Mouse (Mus musculus) MEL-GATA-1-ER (cell line): ENCODE data around the gene Gal3st4.
A peak's percentile ranks its signal among the peaks of the same experiment; 100 is the strongest.

Source experiments
- DNase-seq: peaks from one replicate; pipeline ENCODE4 v3.0.0-alpha.2; 2012; ENCODE audit warnings: low read depth; ENCODE audit errors: extremely low read depth

The Gal3st4 gene

DNA sequence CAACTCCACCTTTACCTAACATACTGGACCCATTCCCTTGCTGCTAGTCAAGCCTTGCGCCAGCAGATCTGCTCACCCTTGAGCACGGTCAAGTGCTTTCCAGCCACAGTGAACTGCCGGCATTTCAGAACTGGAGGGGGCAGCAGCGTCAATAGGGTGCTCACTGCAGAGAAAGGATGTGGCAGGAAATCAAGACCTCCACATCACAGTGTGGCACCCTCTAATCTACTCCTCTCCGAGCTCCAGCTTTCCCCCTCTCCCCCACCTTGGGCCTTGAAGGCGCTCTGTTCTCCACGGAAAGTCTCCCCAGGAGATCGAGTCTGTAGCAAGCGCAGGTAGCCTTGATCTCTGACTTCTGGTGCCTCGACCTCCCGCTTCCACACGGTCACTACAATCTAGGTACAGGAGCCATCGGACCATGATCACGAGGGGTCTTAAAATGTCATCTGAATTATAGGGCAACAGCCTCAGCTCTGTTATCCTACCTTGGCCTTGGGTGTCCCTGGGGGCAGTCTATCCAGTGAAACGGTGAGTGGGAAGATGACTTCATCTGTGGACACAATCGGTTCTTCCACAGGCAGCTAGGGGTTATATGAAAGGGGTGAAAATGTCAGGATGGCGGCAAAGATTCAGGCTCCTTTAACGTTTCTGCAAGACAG is 9.9 kb downstream of the Gal3st4 start:
- no peak for DNase-seq

DNA sequence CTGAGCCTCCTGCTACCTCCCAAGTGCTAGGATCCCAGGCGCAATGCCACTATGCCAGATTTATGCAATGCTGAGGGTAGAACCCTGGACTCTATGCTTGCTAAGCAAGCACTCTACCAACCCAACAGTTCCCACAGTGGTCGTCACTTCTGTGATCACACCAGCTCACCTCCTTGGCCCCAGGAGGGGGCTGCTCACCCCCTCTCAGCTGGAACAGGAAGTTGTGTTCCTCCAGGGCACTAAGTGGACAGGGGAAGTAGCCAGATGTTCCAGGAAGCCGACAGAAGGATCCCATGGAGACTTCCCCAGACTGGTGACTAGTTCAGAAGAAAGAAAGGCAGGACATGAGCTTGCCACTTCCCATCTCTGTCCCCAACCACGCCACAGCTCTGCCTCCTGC is 10.6 kb downstream of the Gal3st4 start:
- DNase-seq, result no peak

DNA sequence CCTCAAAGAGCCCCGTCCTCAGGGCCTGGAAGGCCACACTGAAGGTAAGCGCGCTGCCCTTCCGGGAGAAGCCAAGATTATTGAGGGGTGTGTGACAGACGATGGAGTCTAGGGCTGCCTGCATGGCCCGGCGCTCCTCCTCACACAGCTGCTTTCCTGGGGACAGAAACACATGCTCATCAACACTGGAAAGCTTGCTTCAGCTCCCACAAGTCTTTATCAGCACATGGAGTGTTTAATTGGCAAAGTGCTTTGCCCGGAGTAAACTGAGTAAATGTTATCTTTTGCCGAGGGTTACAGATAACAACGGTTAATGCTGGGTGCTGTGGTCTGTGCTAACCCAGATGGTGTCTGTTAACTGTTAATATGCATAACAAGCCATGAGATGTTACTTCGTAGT is 11.8 kb downstream of the Gal3st4 start:
- DNase-seq, result peak; percentile 65

DNA sequence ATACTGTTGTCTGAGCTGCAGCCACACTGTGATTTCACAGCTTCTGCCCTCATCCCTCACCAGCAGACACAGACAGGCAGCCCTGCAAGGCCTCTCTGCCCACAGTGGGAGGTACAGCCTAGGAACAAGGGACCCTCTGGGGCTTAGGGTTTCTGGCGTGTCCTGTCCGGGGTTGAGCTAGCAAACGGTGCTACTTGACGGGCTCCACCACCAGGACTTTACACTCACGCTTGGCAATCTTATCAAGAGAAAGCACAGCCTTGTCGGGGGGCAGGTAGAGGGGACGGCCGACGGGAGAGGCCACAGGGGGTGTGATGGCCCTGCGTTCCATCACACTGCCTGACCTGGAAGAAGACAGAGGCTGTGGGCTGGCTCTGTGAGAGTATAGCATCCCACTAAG is 12.6 kb downstream of the Gal3st4 start:
- no peak for DNase-seq

DNA sequence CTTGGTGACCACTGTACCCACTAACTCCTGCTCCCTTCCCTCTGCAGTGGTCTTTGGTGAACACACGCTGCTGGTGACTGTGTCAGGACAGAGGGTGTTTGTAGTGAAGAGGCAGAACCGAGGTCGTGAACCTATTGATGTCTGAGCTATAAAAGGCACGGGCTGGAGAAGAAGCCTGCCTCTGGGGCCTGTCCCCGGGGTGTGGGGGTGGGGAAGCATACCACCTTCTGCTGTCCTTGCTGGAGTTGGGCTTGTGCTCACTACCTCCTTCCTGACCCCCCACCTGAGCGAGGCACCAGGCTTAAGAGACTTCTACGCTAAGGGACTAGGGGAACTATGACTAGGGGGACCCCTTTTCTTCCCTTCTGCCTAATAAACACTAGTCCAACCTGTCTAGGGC is 13.6 kb downstream of the Gal3st4 start:
- DNase-seq, result no peak

DNA sequence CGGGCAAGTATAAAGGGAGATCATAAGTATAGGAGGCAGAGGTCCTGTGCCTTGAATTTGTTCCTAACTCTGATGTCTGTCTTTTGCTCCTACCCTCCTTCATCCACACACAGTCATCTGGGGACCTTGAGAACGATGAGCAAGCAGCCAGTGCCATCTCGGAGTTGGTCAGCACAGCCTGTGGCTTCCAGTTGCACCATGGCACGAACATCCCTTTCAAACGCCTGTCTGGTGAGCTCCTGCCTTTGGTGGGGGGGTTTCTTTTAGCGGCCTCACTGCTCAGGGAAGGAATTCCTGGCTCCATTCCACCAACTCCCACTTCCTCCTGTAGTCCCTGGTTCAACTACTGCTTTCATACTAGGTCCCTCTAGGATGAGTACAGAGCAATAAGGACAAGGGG is 14.1 kb downstream of the Gal3st4 start:
- DNase-seq, result no peak

DNA sequence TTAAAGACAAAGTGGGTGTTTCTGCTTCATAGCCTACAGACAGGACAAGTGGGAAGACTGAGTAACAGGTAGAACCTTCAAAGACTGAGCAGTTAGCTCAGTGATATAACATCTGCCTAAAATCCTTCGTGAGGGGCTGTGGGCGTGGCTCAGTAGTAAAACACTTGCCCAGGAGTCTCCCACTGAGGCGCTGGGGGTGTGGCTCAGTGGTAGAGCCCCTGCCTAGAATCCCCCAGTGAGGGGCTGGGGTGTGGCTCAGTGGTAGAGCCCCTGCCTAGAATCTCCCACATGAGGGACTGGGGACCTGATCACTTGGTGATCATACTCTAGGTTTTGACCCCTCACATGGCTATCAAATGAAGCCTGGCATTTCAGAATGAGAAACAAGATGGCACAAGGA is 14.6 kb downstream of the Gal3st4 start:
- DNase-seq, result no peak

DNA sequence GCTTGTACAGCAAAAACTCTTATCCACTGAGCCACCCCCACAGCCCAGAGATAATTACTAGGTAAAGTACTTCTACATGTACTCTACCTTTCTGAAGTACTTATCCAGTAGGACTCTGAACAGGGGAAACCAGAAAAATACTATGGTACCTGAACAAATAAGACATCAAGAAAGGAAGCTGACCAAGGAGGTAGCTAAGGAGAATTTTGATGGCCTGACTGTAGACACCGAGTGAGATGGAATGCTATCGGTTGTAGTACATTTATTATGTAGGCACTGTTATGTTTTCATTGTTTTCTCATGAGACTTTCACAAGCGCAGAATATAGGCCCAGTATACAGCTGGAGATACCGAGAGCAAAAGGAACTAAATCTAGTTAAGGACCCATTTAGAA is 15.1 kb downstream of the Gal3st4 start:
- no peak for DNase-seq

DNA sequence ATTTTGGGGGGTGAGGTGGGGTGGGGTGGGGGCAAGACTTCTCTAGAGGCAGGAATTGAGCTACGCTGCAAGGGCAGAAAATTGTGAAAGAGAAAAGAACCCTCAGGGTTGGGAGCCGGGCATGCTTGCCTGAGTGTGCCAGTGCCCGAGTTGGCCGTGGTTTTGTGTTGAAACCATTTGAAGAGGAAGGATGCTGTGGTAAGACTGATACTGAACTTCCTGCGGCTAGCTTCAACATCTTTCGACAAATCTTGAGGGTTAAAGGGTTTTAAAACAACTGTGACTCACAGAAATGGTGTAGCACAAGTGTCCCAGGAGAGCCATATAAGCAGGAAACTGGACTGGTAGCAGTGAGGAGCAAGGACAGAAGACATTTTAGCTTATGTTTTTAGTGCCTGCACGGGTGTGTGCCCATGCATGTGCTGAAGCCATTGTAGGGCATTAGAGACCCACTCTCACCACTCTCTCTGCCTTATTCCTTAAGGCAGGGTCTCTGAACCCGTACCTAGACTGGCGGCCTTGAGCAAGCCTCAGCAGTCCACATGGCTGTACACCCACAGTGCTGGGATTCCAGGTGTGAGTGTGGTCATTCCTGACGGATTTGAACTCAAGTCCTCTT is 15.6 kb downstream of the Gal3st4 start:
- DNase-seq, result no peak

DNA sequence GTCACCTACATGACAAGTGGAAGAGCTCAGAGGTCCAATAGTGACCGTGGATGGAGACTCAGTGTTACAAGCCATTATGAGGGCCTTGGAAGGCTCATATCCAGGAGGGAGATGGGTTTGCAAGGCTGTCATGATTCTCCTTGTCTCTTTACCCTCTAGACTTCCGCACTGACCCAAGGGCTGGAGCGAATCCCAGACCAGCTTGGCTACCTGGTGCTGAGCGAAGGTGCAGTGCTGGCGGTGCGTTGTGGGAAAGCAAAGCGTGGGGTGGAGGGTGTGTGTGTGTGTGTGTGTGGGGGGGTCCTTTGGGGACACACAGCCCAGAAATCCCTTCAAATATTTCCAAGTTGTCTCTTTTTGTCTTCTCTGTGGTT is 16.6 kb downstream of the Gal3st4 start:
- no peak for DNase-seq

DNA sequence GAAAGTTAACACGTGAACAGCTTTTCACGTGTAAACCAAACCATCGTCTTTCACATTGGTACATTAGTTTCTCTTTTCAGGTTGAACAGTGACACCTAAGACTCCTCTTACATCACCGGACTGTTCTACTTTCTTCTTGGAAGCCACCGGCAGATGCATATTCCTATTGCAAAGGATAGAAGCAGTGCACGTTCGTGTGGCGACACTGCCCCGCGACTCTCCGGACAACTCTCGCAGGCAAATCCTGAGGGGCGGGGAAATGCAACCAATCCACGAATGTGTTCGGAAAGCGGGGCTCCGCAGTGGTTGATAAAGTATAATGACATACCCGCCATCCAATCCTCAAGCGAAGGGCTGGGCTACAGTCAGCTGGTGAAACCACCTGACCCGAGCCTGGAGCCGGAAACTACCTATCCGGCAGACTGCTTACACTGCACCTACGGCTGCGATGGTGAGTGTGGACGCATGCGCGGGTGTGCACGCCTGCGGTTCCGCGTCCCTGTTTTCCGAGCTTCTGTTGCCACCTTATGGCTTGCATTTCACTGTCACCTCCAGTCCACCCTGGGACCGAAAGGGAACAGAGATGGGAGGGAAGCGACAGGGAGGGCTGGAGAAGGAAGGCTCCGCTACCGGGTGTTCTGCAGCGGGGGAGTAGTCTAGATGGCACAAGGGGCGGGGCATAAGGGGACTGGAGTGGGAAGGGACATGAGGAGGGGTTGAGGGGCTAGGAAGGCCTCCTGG is 17.1 kb downstream of the Gal3st4 start, which contains the start of gene Lamtor4:
TSS of gene Lamtor4 (plus strand) at position 130 of the 741 bp plus-strand sequence.
- DNase-seq, result peak; percentile 96

DNA sequence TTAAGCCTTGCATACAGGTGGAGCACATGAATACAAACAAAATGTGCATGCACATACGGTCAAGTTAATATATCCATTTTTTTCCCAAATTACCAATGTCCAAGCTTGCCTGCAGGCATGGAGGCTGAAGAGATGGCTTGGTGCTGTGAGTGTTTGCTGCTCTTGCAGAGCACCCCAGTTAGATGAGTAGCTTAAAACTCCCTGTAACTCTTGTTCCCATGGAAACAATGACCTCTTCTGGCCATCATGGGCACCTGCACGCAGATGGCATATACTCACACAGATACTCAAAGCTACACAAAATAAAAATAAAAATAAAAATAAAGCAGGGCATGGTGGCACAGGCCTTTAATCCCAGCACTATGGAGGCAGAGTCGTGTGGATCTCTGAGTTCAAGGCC is 19.6 kb downstream of the Gal3st4 start:
- no peak for DNase-seq

DNA sequence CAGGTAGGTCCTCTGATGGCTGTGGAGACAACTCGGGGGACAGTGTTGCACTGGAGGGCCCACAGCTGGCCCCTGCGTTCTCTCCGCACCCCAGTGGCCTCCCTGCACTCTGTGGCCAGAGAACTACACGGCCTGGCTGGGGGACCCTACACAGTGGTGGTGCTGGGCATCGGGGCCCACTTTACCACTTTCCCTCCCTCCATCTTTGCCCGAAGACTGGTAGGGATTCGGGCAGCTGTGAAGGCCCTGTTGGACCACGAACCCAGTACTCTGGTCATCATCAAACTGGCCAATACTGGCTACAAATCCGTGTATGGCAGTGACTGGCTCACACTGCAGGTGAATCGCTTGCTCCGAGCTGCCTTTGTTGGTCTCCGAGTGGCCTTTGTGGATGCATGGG is 21.5 kb downstream of the Gal3st4 start:
- no peak for DNase-seq

DNA sequence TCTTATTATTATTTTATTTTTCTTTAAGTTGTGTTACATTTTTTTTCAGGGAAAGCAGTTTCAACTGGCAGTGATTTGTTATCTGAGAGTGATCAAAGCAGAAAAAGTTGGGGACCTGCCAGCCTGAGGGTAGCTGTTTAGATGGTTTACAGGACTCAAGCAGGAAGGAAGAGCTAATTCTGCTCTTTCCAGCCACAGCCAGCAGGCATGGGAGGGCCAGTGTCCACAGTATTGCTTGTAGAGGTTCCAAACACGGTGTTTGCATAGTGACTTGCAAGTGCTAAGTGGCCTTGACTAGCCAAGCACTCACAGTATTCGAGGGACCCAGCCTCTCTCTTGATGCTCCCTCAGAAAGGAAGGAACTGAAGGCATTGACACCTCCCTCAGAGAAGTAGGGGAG is 31.1 kb downstream of the Gal3st4 start:
- no peak for DNase-seq

DNA sequence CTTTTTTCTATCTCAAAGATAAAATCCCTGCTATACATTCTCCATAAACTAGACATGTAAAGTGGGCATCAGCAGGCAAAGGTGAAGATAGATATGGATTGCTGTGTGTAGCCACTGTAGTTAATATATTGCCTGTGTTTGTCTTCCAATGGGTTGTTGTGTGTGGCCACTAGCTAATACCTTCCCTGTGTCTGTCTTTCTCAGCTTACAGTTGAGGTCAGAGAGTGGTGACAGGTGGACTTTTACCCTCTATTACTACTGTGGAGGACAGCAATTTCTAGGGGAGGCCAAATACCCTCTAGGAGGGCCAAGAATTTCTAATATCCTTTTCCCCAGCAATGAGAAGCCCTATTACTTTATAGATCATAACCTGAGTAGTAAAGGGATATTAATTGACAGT is 38.4 kb downstream of the Gal3st4 start:
- no peak for DNase-seq

DNA sequence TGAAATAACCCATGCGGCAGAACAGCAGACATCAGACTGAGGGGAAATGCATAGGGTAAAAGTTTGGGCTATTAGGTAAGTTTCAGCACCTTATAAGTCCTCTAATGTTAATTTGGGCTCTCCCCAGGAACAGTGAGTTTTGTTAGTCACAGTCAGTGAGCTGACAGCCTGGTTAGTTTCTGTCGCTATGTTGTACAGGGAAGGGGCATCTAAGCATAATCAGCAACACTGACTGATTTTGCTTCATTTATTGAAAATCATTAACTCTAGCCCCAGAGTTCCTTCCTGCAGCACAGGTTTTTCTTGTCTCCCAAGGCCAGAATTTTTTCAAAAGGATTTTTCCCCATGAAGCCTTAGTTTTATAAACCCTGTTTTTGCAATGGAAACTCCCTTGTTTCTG is 38.9 kb downstream of the Gal3st4 start:
- DNase-seq, result no peak

DNA sequence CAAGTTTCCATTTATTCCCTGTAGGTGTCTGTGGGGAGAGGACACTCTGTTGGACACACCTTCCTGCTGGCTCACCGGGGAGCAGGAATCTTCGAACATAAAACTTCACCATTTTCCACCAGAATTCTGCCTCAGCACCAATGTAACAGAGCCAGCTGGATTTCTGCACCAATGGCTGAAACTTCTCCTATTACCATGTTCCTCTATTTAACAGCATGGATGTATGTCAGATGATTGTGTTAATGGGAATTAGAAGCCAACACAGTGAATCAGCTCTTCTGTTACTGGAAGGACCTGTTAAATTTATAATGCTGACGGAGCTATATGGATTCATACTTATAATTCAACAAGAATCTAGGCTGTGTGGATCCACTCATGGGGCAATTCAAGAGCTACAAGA is 43.1 kb downstream of the Gal3st4 start:
- peak; percentile 26 for DNase-seq

DNA sequence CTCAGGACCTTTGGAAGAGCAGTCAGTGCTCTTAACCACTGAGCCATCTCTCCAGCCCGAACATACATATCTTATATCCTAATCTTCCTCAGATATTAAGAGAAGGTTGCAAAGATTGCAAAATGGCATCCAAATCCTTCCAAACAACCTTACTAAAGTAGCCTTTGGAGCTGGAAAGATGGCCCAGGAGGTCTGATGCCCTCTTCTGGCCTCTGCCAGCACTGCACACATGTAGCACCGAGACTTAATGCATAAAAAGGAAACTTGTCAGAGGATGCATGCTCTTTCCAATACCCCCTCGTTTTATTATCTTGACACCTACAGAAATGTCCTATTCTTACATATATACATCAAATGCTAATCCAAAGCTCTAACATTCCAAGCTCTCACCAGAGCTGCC is 44.6 kb downstream of the Gal3st4 start:
- peak; percentile 57 for DNase-seq

DNA sequence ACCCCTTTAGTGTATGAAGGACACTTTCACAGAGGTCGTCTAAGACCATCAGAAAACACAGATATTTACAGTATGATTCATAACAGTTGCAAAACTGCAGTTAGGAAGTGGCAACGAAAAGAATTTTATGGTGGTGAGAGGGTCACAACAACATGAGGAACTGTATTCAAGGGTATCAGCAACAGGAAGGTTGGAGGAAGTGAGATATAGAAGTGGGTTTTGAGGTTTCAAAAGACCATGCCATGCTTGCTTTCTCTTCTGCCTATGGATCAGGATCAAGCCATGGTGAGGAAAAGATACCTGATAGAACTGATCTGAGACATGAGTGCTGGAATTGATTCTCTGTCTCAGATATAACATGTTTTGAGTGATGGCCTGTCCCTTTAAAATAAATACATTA is 45.3 kb downstream of the Gal3st4 start:
- DNase-seq, result peak; percentile 95

DNA sequence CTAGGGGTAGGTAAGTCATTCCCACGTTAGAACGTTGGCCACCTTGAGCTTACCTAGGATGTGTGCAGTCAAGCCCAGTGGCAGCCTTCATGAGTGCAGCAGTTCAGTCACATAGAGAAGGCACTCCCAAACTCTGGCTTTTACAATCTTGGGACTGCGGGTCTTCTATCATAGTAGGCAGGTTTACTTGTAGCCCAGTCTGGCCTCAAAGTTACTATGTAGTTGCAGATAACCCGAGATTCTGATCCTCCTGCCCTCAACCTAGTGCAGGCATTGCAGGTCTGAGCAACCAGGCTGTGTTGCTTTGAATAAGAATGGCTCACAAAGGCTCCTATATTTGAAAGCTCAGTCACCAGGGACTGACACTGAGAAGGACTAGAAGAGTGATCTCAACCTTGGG is 46.1 kb downstream of the Gal3st4 start:
- no peak for DNase-seq

DNA sequence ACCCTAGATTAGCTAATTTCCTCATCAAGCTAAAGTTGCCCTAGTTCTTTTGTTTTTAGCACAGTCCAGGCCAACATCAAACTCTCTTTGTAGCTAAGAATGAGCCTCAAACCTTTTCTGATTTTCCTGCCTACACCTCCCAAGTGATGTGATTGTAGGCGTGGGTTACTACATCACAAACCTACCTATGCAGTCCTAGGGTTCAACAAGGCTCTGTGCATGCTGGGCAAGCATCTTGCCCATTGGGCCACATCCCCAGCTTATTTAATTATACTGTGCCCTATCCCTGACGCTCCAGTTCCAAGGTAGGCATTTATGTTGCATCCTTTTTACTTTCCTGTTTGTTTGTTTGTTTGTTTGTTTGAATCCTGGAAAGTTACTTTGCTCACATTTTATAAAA is 46.9 kb downstream of the Gal3st4 start, which contains the start of gene Nxpe5:
TSS of gene Nxpe5 (plus strand) at position 199 of the 400 bp plus-strand sequence.
- DNase-seq, result no peak

DNA sequence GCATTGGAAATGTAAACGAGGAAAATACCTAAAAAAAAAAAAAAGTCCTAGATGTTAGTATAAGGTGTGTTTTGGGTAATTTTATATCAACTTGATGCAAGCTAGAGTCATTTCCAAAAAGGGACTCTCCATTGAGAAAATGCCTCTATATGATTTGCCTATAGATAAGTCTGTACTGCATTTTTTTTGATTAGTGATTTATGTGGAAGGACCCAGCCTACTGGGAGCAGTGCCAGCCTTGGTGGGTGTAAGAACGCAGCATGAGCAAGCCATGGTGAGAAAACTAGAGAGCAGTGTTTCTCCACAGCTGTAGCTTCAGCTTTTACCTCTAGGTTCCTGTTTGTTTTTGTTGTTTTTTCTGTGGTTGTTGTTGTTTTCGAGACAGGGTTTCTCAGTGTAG is 49.4 kb downstream of the Gal3st4 start:
- DNase-seq, result no peak

DNA sequence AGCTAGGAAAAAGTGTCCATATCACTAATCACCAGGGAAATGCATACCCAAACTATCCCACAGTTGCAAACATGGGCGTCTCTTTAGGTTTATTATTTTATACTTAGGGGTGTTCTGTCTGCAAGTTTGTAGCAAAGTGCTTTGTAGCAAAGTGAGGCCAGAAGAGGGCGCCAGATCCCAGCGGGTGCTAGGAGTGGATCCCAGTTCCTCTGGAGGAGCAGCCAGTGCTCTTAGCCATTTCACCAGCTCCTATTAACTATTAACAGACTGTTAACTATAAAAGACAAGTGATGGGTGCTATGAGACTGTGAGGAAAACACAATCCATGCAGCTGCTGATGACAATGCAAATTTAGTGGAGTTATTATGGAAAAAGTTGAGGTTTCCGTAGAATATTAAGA is 50.5 kb downstream of the Gal3st4 start:
- peak; percentile 67 for DNase-seq
